Mouse (Mus musculus): ENCODE data around the gene Coil. TPM values are rescaled to one million over a fixed set of nuclear protein-coding genes. Genes with fewer than 3 reads are reported as not detected.

Gene Coil
- polyA plus RNA-seq, 1 experiment from 2014 or later = 8.6 TPM

DNA sequence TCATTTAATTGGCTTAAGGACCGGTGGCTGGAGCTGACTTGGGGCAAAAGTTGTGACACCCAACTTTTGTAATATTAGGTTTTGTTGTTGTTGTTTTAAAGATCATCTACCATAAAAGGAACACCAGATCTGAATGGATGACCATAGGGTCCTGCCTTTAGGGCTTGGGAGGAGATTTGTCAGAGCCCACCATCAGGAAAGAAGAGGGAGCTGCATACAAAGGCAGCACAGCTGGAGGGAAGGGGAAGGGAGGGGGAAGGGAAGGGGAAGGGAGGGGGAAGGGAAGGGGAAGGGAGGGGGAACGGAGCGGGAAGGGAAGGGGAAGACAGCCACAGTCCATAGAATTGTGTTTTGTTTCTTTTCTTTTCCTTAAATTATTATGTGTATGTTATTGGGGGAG is 28.4 kb downstream of the Coil start:
- Histone ChIP-seq H3K4me2 (peak overlapping the region; percentile 69; the same call in 1 of the 2 replicates), H3K9ac (no peak overlapping the region), H3K4me3 (peak overlapping the region; percentile 73; the same call in 1 of the 2 replicates), H3K27ac (0 out of 2 replicates have a peak overlapping the region, but pooled peaks have one; percentile 4), H3K36me3 (no peaks in the 10 kb centered on the region), H3K9me3 (replicated peaks) (no peaks in the 10 kb centered on the region), H3K27me3 (no peaks in the 10 kb centered on the region), H3K4me1 (replicated peaks) (peaks cover 30% of the 10 kb centered on the region)
- ATAC-seq (replicated peaks; ENCODE audit: insufficient number of reproducible peaks, insufficient read depth, low FRiP score, low read depth) = no peak
- WGBS = 22% methylated on average over 3 of the region's 3 CpGs

DNA sequence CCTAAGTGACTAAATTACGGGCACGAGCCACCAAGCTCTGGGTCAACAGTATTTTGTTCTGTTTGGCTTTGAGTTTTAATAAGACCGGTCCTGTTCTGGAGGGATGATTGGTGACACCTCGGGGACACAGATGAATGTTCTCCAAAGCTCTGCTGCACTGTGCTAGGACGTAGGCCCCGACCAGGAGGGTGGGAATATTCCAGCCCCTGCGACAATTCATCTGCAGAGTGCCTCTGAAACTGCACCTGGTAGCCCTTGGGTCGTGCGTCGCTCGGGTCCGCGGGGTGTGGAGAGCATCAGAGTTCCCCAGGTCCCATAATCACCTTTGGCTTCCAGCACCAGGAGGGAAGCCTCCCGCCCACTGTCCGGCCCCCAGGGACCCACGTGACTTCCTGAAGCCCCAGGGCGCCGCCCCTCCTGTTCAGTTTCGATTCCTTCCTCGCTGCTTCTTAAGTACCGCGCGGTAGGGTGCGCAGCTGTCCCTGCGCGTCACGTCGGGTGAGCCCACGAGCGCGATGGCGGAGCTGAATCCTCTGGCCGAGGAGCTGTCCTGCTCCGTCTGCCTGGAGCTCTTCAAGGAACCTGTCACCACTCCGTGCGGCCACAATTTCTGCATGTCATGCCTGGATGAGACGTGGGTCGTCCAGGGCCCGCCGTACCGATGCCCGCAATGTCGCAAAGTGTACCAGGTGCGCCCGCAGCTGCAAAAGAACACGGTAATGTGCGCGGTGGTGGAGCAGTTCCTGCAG is 29.1 kb downstream of the Coil start, which contains the start of gene Trim25:
Gene Trim25, plus strand, starts transcription at position 403 of the 749 bp plus-strand sequence.
- peak within 1 kb of the TSS; percentile 77 for H3K9ac ChIP-seq

DNA sequence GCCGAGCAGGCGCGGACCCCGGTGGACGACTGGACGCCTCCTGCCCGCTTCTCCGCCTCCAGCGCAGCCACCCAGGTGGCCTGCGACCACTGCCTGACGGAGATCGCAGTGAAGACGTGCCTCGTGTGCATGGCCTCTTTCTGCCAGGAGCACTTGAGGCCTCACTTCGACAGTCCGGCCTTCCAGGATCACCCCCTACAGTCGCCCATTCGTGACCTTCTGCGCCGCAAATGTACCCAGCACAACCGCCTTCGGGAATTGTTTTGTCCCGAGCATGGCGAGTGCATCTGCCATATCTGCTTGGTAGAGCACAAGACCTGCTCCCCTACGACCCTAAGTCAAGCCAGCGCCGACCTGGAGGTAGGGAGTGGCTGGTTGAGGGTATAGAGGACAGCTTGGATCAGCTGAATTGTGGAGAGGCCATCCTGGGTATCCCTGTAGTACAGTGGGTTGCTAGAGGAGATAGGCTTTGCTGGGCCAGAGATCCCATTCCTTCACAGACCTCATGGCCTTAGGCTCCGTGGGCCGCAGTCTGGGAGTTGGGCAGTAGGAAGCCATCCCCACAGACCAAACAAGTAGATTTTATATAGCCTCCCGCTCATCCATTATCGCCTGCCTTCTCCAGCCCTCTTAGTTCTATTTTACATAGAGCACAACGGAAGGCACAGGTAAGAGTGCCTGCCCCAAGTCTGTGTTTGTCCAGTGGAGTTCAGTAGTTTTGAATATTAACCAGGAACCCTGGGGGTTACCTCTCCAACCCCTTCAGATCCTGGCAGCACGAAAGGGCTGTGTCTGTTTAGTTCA is 29.9 kb downstream of the Coil start:
- H3K36me3 ChIP-seq = no peaks in the 10 kb centered on the region
- peak; percentile 3; the same call in 1 of the 2 replicates for ATAC-seq (replicated peaks; ENCODE audit: insufficient number of reproducible peaks, insufficient read depth, low FRiP score, low read depth)
- H3K9me3 ChIP-seq (replicated peaks) = no peaks in the 10 kb centered on the region
- WGBS = 17% methylated on average over 33 of the region's 33 CpGs
- peaks cover 37% of the 10 kb centered on the region for H3K4me1 ChIP-seq (replicated peaks)
- H3K4me3 ChIP-seq = peak overlapping the region; percentile 73
- H3K4me2 ChIP-seq = peak overlapping the region; percentile 69
- H3K9ac ChIP-seq = peak overlapping the region; percentile 77
- no peaks in the 10 kb centered on the region for H3K27me3 ChIP-seq
- H3K27ac ChIP-seq = peak overlapping the region; percentile 67

More for the DNA sequence above, 29.1 kb downstream of the Coil start, which contains the start of gene Trim25:
- WGBS = under 1% methylated on average over 48 of the region's 48 CpGs
- Histone ChIP-seq H3K27me3 (no peaks in the 10 kb centered on the region), H3K4me2 (peak within 1 kb of the TSS; percentile 69), H3K36me3 (no peaks in the 10 kb centered on the region), H3K9me3 (replicated peaks) (no peaks in the 10 kb centered on the region), H3K4me1 (replicated peaks) (peaks cover 37% of the 10 kb centered on the region), H3K27ac (peak within 1 kb of the TSS; percentile 67), H3K4me3 (peak within 1 kb of the TSS; percentile 73)
- peak; percentile 89 for ATAC-seq (replicated peaks; ENCODE audit: insufficient number of reproducible peaks, insufficient read depth, low FRiP score, low read depth)

DNA sequence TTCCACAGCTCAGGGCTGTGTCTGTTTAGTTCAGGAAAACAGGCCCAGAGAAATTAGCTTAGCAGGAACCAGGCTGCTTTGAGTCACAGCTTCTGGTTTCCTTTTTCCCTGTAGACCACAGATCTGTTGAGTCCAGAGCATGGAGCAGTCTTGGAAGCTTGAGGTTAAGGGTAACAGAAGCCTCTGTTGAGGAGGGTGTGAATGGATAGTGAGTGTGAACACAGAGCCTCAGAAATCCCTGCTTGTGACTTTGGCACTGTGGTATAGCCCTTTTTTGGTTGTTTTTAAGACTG is 30.4 kb downstream of the Coil start:
- 0 out of 2 replicates have a peak overlapping the region, but pooled peaks have one; percentile 67 for H3K27ac ChIP-seq
- peak overlapping the region; percentile 73 for H3K4me3 ChIP-seq
- no peaks in the 10 kb centered on the region for H3K9me3 ChIP-seq (replicated peaks)
- no peaks in the 10 kb centered on the region for H3K27me3 ChIP-seq
- H3K4me2 ChIP-seq = peak overlapping the region; percentile 69
- peaks cover 37% of the 10 kb centered on the region for H3K4me1 ChIP-seq (replicated peaks)
- peaks cover 3% of the 10 kb centered on the region; the same call in 1 of the 2 replicates for H3K36me3 ChIP-seq
- peak overlapping the region; percentile 77 for H3K9ac ChIP-seq
- no peak for ATAC-seq (replicated peaks; ENCODE audit: insufficient number of reproducible peaks, insufficient read depth, low FRiP score, low read depth)

DNA sequence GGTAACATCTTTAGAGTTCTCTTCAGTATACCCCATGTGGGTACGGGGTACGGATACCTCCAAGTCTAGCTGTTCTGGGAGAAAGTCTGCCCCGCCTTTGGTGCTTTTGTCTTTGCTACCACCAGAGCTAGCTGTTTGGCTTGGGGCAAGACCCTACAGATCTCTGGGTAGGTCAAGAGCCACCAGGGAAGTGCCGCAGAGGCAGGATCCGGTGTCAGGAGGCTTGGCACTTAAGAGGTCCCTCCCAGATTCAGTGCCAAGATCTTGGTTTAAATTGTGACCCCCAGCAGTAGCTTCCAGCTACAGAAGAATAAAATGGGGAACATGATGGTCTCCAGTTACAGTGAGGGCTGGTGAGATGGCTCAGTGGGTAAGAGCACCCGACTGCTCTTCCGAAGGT is 31.5 kb downstream of the Coil start:
- H3K9me3 ChIP-seq (replicated peaks) = no peaks in the 10 kb centered on the region
- peak overlapping the region; percentile 73 for H3K4me3 ChIP-seq
- peak overlapping the region; percentile 69 for H3K4me2 ChIP-seq
- H3K9ac ChIP-seq = no peak overlapping the region
- H3K27me3 ChIP-seq = no peaks in the 10 kb centered on the region
- peaks cover 37% of the 10 kb centered on the region for H3K4me1 ChIP-seq (replicated peaks)
- no peak for ATAC-seq (replicated peaks; ENCODE audit: insufficient number of reproducible peaks, insufficient read depth, low FRiP score, low read depth)
- WGBS = 92% methylated on average over 7 of the region's 7 CpGs
- no peak overlapping the region for H3K27ac ChIP-seq
- peaks cover 14% of the 10 kb centered on the region for H3K36me3 ChIP-seq

DNA sequence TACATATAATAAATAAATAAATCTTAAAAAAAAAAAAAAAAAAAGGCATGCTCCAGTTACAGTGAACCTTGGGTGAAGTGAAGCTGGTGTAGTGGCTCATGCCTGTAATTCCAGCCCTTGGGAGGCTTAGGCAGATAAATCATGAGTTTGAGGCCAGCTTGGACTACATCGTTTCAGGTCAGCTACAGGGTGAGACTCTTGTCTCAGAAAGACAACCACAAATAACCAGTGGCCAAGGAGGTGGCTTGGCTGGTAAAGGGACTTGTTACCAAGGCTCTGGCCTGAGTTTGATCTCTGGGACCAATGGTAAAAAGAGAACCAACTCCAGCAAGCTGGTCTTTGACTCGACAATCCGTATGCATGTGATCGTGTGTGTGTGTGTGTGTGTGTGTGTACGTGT is 32.0 kb downstream of the Coil start:
- Histone ChIP-seq H3K4me3 (peak overlapping the region; percentile 24), H3K27ac (no peak overlapping the region), H3K9ac (no peak overlapping the region), H3K9me3 (replicated peaks) (no peaks in the 10 kb centered on the region), H3K36me3 (peaks cover 17% of the 10 kb centered on the region), H3K4me2 (peak overlapping the region; percentile 51), H3K4me1 (replicated peaks) (peaks cover 37% of the 10 kb centered on the region), H3K27me3 (no peaks in the 10 kb centered on the region)
- WGBS = 82% methylated on average over 5 of the region's 5 CpGs
- ATAC-seq (replicated peaks; ENCODE audit: insufficient number of reproducible peaks, insufficient read depth, low FRiP score, low read depth) = no peak

DNA sequence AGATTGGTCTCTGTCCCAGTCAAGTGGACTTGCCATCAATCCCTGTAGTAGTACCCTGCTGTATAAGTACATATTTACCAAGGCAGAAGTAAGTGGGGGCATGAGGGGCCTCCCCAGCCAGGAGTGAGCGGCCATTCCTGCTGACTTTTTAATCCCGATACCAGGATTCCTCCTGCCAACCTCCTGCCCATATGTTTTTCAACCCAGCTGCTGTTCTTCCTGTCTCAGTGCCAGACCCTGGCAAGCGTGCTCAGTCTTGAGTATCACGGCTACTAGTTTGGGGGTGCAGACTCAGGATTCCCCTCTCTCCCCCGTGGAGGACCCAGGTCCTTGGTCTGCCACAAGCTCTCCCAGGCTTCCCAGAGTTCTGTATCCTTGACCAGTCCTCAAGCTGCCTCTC is 32.6 kb downstream of the Coil start:
- H3K27me3 ChIP-seq = no peaks in the 10 kb centered on the region
- H3K4me2 ChIP-seq = peak overlapping the region; percentile 51
- H3K4me1 ChIP-seq (replicated peaks) = peaks cover 37% of the 10 kb centered on the region
- ATAC-seq (replicated peaks; ENCODE audit: insufficient number of reproducible peaks, insufficient read depth, low FRiP score, low read depth) = no peak
- no peak overlapping the region for H3K9ac ChIP-seq
- H3K9me3 ChIP-seq (replicated peaks) = no peaks in the 10 kb centered on the region
- 71% methylated on average over 5 of the region's 5 CpGs for WGBS
- peak overlapping the region; percentile 24 for H3K4me3 ChIP-seq
- peak overlapping the region; percentile 26; the same call in 1 of the 2 replicates for H3K27ac ChIP-seq
- H3K36me3 ChIP-seq = peaks cover 23% of the 10 kb centered on the region

DNA sequence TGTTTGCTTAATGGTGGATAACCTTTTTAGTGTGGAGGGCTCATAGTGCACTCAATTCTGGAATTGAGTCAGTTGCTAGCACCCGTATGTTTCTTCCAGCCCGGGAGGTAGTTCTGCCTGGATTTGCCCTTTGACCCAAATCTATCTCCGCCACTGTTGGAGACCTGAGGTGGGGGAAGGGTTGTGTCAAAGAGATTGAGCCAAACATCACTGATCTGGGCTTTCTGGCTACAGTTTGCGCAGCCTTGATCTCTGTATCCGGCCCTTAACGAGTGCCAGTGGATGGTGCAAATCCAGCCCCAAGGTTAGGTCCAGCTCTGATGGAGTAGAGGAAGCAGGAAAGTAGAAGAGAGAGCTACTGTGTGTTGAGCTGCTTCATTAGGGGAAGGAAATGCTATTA is 33.0 kb downstream of the Coil start:
- Histone ChIP-seq H3K4me1 (replicated peaks) (peaks cover 37% of the 10 kb centered on the region), H3K4me2 (peak overlapping the region; percentile 51), H3K9ac (no peak overlapping the region), H3K27me3 (no peaks in the 10 kb centered on the region), H3K36me3 (peaks cover 24% of the 10 kb centered on the region), H3K4me3 (peak overlapping the region; percentile 24), H3K27ac (peak overlapping the region; percentile 26; the same call in 1 of the 2 replicates), H3K9me3 (replicated peaks) (no peaks in the 10 kb centered on the region)
- no peak for ATAC-seq (replicated peaks; ENCODE audit: insufficient number of reproducible peaks, insufficient read depth, low FRiP score, low read depth)
- 54% methylated on average over 6 of the region's 6 CpGs for WGBS

DNA sequence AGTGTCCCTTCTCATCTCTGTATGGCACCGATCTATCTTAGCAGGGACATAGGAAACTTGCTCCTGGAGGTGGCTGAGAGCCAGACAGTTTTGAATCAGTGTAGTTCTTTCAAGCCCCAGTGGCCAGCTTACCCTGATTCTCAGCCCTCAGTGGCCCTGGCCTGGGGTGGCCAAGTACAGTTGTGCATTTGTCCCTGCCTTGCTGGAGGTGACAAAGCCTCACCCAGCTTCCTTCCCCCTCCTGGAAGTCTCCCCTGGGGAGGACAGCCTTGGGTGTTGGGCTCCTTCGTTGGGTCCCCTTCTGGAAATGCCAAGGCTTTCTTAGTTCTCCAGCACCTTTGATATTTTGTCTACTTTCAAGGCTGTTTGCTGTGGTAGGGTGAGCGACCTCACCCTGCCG is 33.7 kb downstream of the Coil start:
- H3K36me3 ChIP-seq = peaks cover 24% of the 10 kb centered on the region
- H3K27ac ChIP-seq = peak overlapping the region; percentile 43; the same call in 1 of the 2 replicates
- no peaks in the 10 kb centered on the region for H3K9me3 ChIP-seq (replicated peaks)
- no peak for ATAC-seq (replicated peaks; ENCODE audit: insufficient number of reproducible peaks, insufficient read depth, low FRiP score, low read depth)
- peaks cover 36% of the 10 kb centered on the region for H3K4me1 ChIP-seq (replicated peaks)
- no peak overlapping the region for H3K4me3 ChIP-seq
- no peaks in the 10 kb centered on the region for H3K27me3 ChIP-seq
- no peak overlapping the region for H3K9ac ChIP-seq
- H3K4me2 ChIP-seq = peak overlapping the region; percentile 51
- 67% methylated on average over 4 of the region's 4 CpGs for WGBS

DNA sequence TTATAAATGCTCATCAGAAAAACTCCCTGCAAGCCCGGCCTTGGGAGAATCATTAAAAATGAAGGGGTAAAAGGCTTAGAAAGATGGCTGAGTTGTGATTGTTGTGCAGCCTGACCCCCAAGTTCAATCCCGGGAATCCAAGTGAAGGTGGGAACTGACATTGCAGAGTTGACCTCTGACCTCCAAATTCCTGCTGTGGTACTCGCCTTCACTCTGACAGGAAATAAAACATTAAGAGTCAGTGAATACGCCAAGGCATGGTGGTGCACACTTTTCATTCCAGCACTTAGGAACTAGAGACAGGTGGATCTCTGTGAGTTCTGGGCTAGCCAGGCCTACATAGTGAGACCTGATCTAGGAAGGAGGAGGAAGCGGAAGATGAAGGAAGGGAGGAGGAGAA is 35.4 kb downstream of the Coil start:
- no peaks in the 10 kb centered on the region for H3K27me3 ChIP-seq
- no peak overlapping the region for H3K4me2 ChIP-seq
- no peaks in the 10 kb centered on the region for H3K9me3 ChIP-seq (replicated peaks)
- WGBS = 72% methylated on average over 5 of the region's 5 CpGs
- H3K9ac ChIP-seq = no peak overlapping the region
- H3K27ac ChIP-seq = no peak overlapping the region
- no peak overlapping the region for H3K4me3 ChIP-seq
- no peak for ATAC-seq (replicated peaks; ENCODE audit: insufficient number of reproducible peaks, insufficient read depth, low FRiP score, low read depth)
- peaks cover 34% of the 10 kb centered on the region for H3K36me3 ChIP-seq
- H3K4me1 ChIP-seq (replicated peaks) = peaks cover 26% of the 10 kb centered on the region

DNA sequence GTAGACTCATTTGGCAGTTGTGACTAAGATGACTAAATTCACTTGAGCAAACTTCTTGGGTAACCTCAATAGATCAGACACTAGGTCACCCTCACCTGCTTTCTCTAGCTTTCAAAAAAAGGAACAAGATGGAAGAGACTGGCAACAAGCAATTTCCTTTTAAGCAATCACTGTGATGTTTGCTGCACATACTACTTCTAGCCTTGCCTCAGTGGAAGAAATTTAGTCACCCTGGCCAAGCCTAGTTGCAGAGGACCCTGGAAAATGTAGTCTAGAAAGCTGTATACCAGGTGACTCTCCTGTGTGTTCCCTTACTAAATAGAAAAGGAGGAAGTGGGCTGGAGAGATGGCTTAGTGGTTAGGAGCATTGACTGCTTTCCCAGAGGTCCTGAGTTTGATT is 36.4 kb downstream of the Coil start:
- peaks cover 20% of the 10 kb centered on the region for H3K4me1 ChIP-seq (replicated peaks)
- H3K4me3 ChIP-seq = no peak overlapping the region
- H3K9me3 ChIP-seq (replicated peaks) = no peaks in the 10 kb centered on the region
- no peak overlapping the region for H3K9ac ChIP-seq
- no peak for ATAC-seq (replicated peaks; ENCODE audit: insufficient number of reproducible peaks, insufficient read depth, low FRiP score, low read depth)
- peaks cover 44% of the 10 kb centered on the region for H3K36me3 ChIP-seq
- no peak overlapping the region for H3K27ac ChIP-seq
- H3K4me2 ChIP-seq = no peak overlapping the region
- no peaks in the 10 kb centered on the region for H3K27me3 ChIP-seq
